Mouse (Mus musculus) cerebellum, postnatal 4 days (tissue): Measurements from ENCODE around the gene Pgls.

Experiments
- DNase-seq, 2 experiments: peaks; one replicate each; pipeline ENCODE4 v3.0.0; 2022; ENCODE audit warnings: low spot score in 2 of 2, mixed read lengths in 1 of 2

Pgls gene

DNA sequence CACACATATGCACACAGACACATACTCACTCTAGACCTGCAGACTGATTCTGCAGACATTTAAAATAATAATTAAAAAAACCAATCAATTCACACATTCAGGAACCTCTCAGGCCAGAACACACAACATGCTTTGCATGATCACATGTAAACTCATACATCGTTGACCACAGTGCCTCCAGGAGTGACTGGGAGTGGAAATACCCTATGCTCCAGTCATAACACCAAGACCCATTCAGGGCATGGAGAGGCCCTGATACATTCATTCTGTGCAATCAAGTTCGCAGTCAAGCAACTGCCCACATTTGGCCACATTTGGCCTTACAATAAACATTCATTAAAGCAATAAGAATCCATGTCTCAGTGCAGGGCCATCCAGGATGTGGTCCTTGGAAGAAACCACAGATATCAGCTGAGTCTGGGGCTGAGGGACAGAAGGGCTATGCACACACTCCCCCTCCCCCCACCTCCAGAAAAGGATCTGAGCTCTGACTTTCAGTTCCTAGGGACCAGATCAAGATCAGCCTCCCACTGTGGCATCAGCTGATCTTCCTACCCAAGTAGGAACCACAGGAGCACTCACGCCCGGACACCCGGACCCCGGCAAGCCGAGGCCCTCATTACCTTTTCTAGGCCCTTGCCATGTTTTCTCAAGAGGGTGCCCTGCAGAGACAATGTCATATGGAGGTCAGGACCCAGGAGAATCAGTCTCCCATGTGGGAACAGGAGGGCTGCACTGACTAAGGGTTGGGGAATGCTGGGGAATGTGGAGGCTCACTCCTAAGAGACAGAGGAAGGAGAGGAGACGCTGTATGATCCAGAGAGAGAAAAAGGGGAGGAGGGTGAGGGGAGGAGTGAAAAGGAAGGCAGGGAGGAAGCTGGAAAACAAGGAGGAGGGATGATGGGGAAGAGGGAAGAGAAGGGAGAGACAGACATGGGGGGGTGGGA, 45.4 kb downstream of the Pgls start:
- no peak for DNase-seq

GRCm38 (mm10) chr8:71638321-71638720, 46.3 kb downstream of the Pgls start:
- DNase-seq: no peak

DNA sequence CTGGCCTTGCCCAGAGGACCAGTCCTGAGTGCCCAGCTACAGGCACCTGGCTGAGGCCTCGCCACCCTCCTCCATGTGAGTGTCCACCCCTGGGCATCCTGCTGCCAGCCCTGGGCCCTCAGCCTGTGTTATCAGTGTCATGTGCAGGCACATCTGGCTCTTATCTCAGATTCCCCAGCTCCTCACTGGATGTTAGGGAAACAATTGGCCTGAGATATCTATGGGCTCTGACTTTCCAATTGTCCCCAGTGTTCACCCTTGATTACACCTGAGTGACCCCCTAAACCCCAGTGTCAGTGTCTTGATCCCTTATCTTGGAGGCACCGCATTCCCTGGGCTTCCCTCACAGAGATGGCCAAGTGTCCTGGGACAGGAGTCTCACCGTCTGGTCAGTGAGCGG, 47.3 kb downstream of the Pgls start:
- no peak for DNase-seq

- DNase-seq: no peak
These were observed 53.5 kb downstream of the Pgls start for GRCm38 (mm10) chr8:71645510-71645909.
